Mouse (Mus musculus): ENCODE results near the gene Csde1.

The Csde1 gene

GRCm38 (mm10) chr3:103020249-103020942, at the start of gene Csde1:
TSS of gene Csde1 (plus strand) at chr3:103020426.
- peak; percentile 98 for DNase-seq

GRCm38 (mm10) chr3:102970508-102970907, 49.7 kb upstream of the Csde1 start:
- no peak for DNase-seq

- no peak for DNase-seq
Measured at GRCm38 (mm10) chr3:102976906-102977305, 43.3 kb upstream of the Csde1 start.

- DNase-seq = no peak
Measured at GRCm38 (mm10) chr3:102979550-102980348, 40.5 kb upstream of the Csde1 start.

- DNase-seq = no peak
Measured at GRCm38 (mm10) chr3:102980349-102980736, 39.9 kb upstream of the Csde1 start.

GRCm38 (mm10) chr3:102991041-102991440, 29.2 kb upstream of the Csde1 start:
- DNase-seq = no peak

GRCm38 (mm10) chr3:102992936-102993335, 27.3 kb upstream of the Csde1 start:
- DNase-seq = no peak

- DNase-seq = no peak
Measured at GRCm38 (mm10) chr3:102995233-102995604, 25.0 kb upstream of the Csde1 start.

GRCm38 (mm10) chr3:102995605-102996321, 24.5 kb upstream of the Csde1 start, which contains the start of gene Sike1:
TSS of gene Sike1 (plus strand) at chr3:102995708.
- peak; percentile 95 for DNase-seq

- no peak for DNase-seq
Measured at GRCm38 (mm10) chr3:102997036-102997435, 23.2 kb upstream of the Csde1 start.

GRCm38 (mm10) chr3:102997591-102997990, 22.6 kb upstream of the Csde1 start:
- DNase-seq = no peak

GRCm38 (mm10) chr3:103001595-103001994, 18.6 kb upstream of the Csde1 start:
- no peak for DNase-seq

- DNase-seq = no peak
Measured at GRCm38 (mm10) chr3:103017350-103017749, 2.9 kb upstream of the Csde1 start.

GRCm38 (mm10) chr3:103019462-103019861, 764 bp upstream of the Csde1 start:
- DNase-seq = no peak

GRCm38 (mm10) chr3:103020943-103021638, 865 bp downstream of the Csde1 start:
- DNase-seq = peak; percentile 88

- DNase-seq = no peak
Measured at GRCm38 (mm10) chr3:103026174-103026573, 5.9 kb downstream of the Csde1 start.

- DNase-seq = no peak
Measured at GRCm38 (mm10) chr3:103040285-103040684, 20.1 kb downstream of the Csde1 start.

- DNase-seq = no peak
Measured at GRCm38 (mm10) chr3:103040861-103041379, 20.7 kb downstream of the Csde1 start.

- no peak for DNase-seq
Measured at GRCm38 (mm10) chr3:103056016-103056595, 35.9 kb downstream of the Csde1 start.

GRCm38 (mm10) chr3:103057752-103058151, 37.5 kb downstream of the Csde1 start:
- no peak for DNase-seq

GRCm38 (mm10) chr3:103058207-103059157, 38.3 kb downstream of the Csde1 start, which contains the start of gene Nras:
TSS of gene Nras (plus strand) at chr3:103058285.
- peak; percentile 94 for DNase-seq

All from kidney, adult 9 months (tissue).